Mouse (Mus musculus): Measurements from ENCODE around the gene Enpp5. TPM values are rescaled to one million over a fixed set of nuclear protein-coding genes. Genes with fewer than 3 reads are reported as not detected.

Gene Enpp5
- 0.22 and 0.61 TPM in 2 replicates for polyA plus RNA-seq (2012; ENCODE audit: low replicate concordance)

GRCm38 (mm10) chr17:44078631-44079350, at the start of gene Enpp5:
TSS of gene Enpp5 (plus strand) at chr17:44078813.

GRCm38 (mm10) chr17:44105287-44106138, 26.9 kb downstream of the Enpp5 start, which contains the start of gene Enpp4:
TSS of gene Enpp4 (minus strand) at chr17:44105809.

Other genes with a start within 250 kb of the Enpp5 start
- 0.40 and 1.4 TPM in 2 replicates for gene Enpp4, start 27.0 kb downstream of the Enpp5 start, polyA plus RNA-seq (2012; ENCODE audit: low replicate concordance)
- 0.66 and 0.91 TPM in 2 replicates for gene Clic5, start 109.8 kb downstream of the Enpp5 start, polyA plus RNA-seq (2012; ENCODE audit: low replicate concordance)